Mouse (Mus musculus) stomach, embryonic 15.5 days (tissue): ENCODE measurements around the gene Gm6351. TPM values are rescaled to one million over a fixed set of nuclear protein-coding genes. Genes with fewer than 3 reads are reported as not detected.
"Not testable (repeated sequence)": the region's sequence is repeated elsewhere in the genome, so short reads cannot be mapped to it uniquely, and the experiment has no call there.

Source experiments
- ATAC-seq: fragments of 200-750 bp; cut with Nextera tagmentation; 2 replicates; pipeline ENCODE4 v1.8.0; 2017; ENCODE audit warnings: low read depth, moderate number of reproducible peaks, moderate TSS enrichment; ENCODE audit not compliant: insufficient read depth, low FRiP score
- H3K27ac ChIP-seq: fragments of 300-500 bp; sonication (generic); 2 replicates; pipeline ENCODE4 v1.5.1; 2015; ENCODE audit warnings: mild to moderate bottlenecking, inconsistent platforms
- H3K27me3 ChIP-seq: fragments of 300-500 bp; sonication (generic); replicated peaks from 2 replicates; pipeline ENCODE4 v1.6.1; 2015; ENCODE audit warnings: inconsistent platforms
- H3K36me3 ChIP-seq: fragments of 300-500 bp; sonication (generic); 2 replicates; pipeline ENCODE4 v1.6.1; 2015; ENCODE audit warnings: inconsistent platforms
- H3K4me1 ChIP-seq: fragments of 300-500 bp; sonication (generic); 2 replicates; pipeline ENCODE4 v1.6.1; 2015; ENCODE audit warnings: inconsistent platforms
- H3K4me2 ChIP-seq: fragments of 300-500 bp; sonication (generic); 2 replicates; pipeline ENCODE4 v1.6.1; 2015; ENCODE audit warnings: mild to moderate bottlenecking, inconsistent platforms
- H3K4me3 ChIP-seq: fragments of 300-500 bp; sonication (generic); replicated peaks from 2 replicates; pipeline ENCODE4 v1.5.1; 2015; ENCODE audit warnings: inconsistent platforms
- H3K9ac ChIP-seq: fragments of 300-500 bp; sonication (generic); 2 replicates; pipeline ENCODE4 v1.6.1; 2015; ENCODE audit warnings: inconsistent platforms
- H3K9me3 ChIP-seq: fragments of 300-500 bp; sonication (generic); 2 replicates; pipeline ENCODE4 v1.6.1; 2016; ENCODE audit warnings: inconsistent platforms
- WGBS: fragments of 180-500 bp; shearing (Covaris S2); methylation state at CpG from one replicate; pipeline ENCODE4 v1.1.7; 2015; 5-methylcytosine and 5-hydroxymethylcytosine counted together
- polyA plus RNA-seq: library from polyadenylated mRNA; unstranded; fragments of >200 nt; fragmentation: Nextera tagmentation; extraction: Ambion mirVana; gene quantifications from 2 replicates; pipeline ENCODE4 v1.2.1, GENCODE M21; 2015

Gene Gm6351
- not detected in 2 replicates for polyA plus RNA-seq

DNA sequence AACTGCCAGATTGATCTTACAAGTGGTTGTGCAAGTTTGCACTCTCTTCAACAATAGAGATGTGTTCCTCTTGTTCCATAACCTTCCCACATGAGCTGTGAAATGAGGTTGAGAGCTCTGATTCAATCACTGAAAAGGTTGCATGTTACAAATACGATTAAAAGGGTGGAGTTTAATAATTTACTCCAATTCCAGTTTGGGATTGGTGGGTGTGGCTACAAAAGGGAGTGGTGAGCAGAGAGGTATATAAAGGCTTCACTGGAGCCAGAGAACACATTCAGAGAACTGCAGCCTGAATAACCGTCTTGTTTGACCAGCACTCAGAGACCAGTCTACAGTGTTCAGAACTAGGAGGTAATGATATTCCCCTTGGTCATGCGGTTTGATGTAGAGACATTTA is at the start of gene Gm6351:
Gm6351 (plus strand) TSS at position 301 of the 400 bp plus-strand sequence.
- not testable (repeated sequence) for H3K4me1 ChIP-seq, H3K9me3 ChIP-seq, H3K4me3 ChIP-seq, H3K9ac ChIP-seq, H3K4me2 ChIP-seq, H3K27me3 ChIP-seq, H3K36me3 ChIP-seq, ATAC-seq, H3K27ac ChIP-seq
- WGBS: no CpG with 5 or more reads among the region's 3 CpGs

DNA sequence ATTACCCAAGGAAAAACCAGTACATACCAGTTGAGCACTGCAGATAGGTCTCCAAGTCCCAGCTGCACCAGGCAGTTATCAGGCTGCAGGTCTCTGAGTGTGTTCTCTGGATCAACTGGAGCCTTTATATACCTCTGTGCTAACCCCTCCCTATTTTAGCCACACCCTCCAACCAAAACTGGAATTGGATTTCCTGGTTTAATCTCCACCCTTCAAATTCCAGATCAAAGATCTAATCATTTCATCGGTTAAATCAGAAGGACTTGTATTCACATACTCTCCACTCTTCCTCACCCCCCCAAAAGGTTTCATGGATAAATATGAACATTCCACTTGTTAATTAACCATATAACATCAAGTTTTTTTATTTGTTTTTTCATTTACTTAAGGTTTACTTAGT is 5.7 kb upstream of the Gm6351 start, which contains the start of gene BC061212:
BC061212 (minus strand) TSS at position 101 of the 400 bp plus-strand sequence.
- WGBS: no CpG with 5 or more reads among the region's 1 CpGs
- not testable (repeated sequence) for H3K27me3 ChIP-seq, H3K9ac ChIP-seq, ATAC-seq, H3K4me3 ChIP-seq, H3K36me3 ChIP-seq, H3K9me3 ChIP-seq, H3K4me1 ChIP-seq, H3K4me2 ChIP-seq, H3K27ac ChIP-seq

Other genes with a start within 250 kb of the Gm6351 start
- not detected in 2 replicates for gene Gm7792, start 232.6 kb upstream of the Gm6351 start, polyA plus RNA-seq
- not detected in 2 replicates for gene Gm16429, start 147.3 kb upstream of the Gm6351 start, polyA plus RNA-seq
- gene BC061212, start 5.8 kb upstream of the Gm6351 start, polyA plus RNA-seq: not detected in 2 replicates
- gene Gm3106, start 141.6 kb downstream of the Gm6351 start, polyA plus RNA-seq: not detected in 2 replicates
- gene A430089I19Rik, start 230.4 kb downstream of the Gm6351 start, polyA plus RNA-seq: not detected in 2 replicates
- gene Gm6502, start 238.1 kb downstream of the Gm6351 start, polyA plus RNA-seq: not detected in 2 replicates